In genomic region chr11:61728037-61728436, GRCm38 (mm10) we compare ENCODE assay signal across 13 mouse cellular contexts. TPM values are rescaled to one million over a fixed set of nuclear protein-coding genes. Genes with fewer than 3 reads are reported as not detected.
DNase-seq lines count a peak whose midpoint lies in the region; ATAC-seq and TF ChIP-seq lines count a peak whose summit lies in the region.
"Had no signal": no experiment of that assay in that cellular context is flagged by ENCODE, and none has a peak within 500 bp of the region (broad histone marks: within the 10 kb centered on the region; RNA-seq: fewer than 3 reads in every experiment).

No protein-coding gene starts in this region.

- H3K4me1 ChIP-seq in heart, adult 2 months (ENCODE audit: control insufficient read depth, insufficient read depth, low read length), result peaks cover 4% of the 10 kb centered on the region
- H3K4me1 ChIP-seq in heart, embryonic 11.5 days (ENCODE audit: control insufficient read depth, insufficient read depth, low read length), result no peaks in the 10 kb centered on the region; the same call in 1 of the 2 replicates
- no peaks in the 10 kb centered on the region for H3K4me1 ChIP-seq in heart, postnatal 0 days (ENCODE audit: control insufficient read depth, insufficient read depth)
- peaks cover 9% of the 10 kb centered on the region for H3K4me1 ChIP-seq in liver, embryonic 13.5 days (replicated peaks)
- H3K4me1 ChIP-seq in midbrain, postnatal 0 days (ENCODE audit: insufficient read depth, low read length), result no peaks in the 10 kb centered on the region

- no peak for TF ChIP-seq CTCF in heart, adult 2 months (IDR thresholded peaks at IDR 0.05)
- TF ChIP-seq CTCF in heart, postnatal 0 days (IDR thresholded peaks at IDR 0.05; ENCODE audit: low read depth), result no peak
- no peak for TF ChIP-seq CTCF in midbrain, postnatal 0 days (IDR thresholded peaks at IDR 0.05)

- no peak overlapping the region for H3K4me3 ChIP-seq in heart, adult 2 months
- H3K4me3 ChIP-seq in heart, embryonic 11.5 days (ENCODE audit: low read depth, low read length), result no peak overlapping the region
- H3K4me3 ChIP-seq in heart, postnatal 0 days (ENCODE audit: low read depth, low read length), result no peak overlapping the region
- no peak overlapping the region for H3K4me3 ChIP-seq in liver, embryonic 13.5 days (replicated peaks)
- no peak overlapping the region for H3K4me3 ChIP-seq in midbrain, postnatal 0 days (ENCODE audit: low read depth, low read length)
- H3K4me3 ChIP-seq: erythroblast, embryonic 14.5 days had no signal

- ATAC-seq in heart, embryonic 11.5 days (replicated peaks; ENCODE audit: insufficient number of reproducible peaks, low FRiP score, low TSS enrichment), result no peak
- peak; percentile 36; the same call in 1 of the 2 replicates for ATAC-seq in heart, postnatal 0 days (ENCODE audit: insufficient read depth, low read depth)
- ATAC-seq in liver, embryonic 13.5 days (ENCODE audit: low read depth), result no peak
- ATAC-seq in midbrain, postnatal 0 days (ENCODE audit: low FRiP score), result no peak
- ATAC-seq: Patski had no signal

- H3K27ac ChIP-seq in heart, adult 2 months, result peak overlapping the region; percentile 63
- H3K27ac ChIP-seq in heart, embryonic 11.5 days (ENCODE audit: low read depth, low read length), result no peak overlapping the region
- H3K27ac ChIP-seq in heart, postnatal 0 days (ENCODE audit: low read depth), result peak overlapping the region; percentile 57
- peak overlapping the region; percentile 50; the same call in 1 of the 2 replicates for H3K27ac ChIP-seq in liver, embryonic 13.5 days
- no peak overlapping the region for H3K27ac ChIP-seq in midbrain, postnatal 0 days (ENCODE audit: low read depth, low read length)
- H3K27ac ChIP-seq: liver, embryonic 14.5 days had no signal

- no peaks in the 10 kb centered on the region for H3K36me3 ChIP-seq in heart, adult 2 months (ENCODE audit: control insufficient read depth, insufficient read depth, low read length)
- peaks cover 12% of the 10 kb centered on the region for H3K36me3 ChIP-seq in heart, embryonic 11.5 days (ENCODE audit: control insufficient read depth, insufficient read depth, low read length)
- H3K36me3 ChIP-seq in heart, postnatal 0 days (replicated peaks; ENCODE audit: control insufficient read depth, insufficient read depth, low read length), result peaks cover 42% of the 10 kb centered on the region
- H3K36me3 ChIP-seq in liver, embryonic 13.5 days, result peaks cover 16% of the 10 kb centered on the region; the same call in 1 of the 2 replicates
- H3K36me3 ChIP-seq in midbrain, postnatal 0 days (ENCODE audit: insufficient read depth, low read length), result peaks cover 34% of the 10 kb centered on the region

- 25% methylated on average over 2 of the region's 2 CpGs for WGBS in heart, adult 2 months
- 35% methylated on average over 2 of the region's 2 CpGs for WGBS in heart, embryonic 11.5 days (ENCODE audit: insufficient replicate concordance)
- WGBS in heart, postnatal 0 days, result 32% methylated on average over 2 of the region's 2 CpGs
- WGBS in liver, embryonic 13.5 days (ENCODE audit: insufficient replicate concordance), result 31% methylated on average over 2 of the region's 2 CpGs
- 92% methylated on average over 2 of the region's 2 CpGs for WGBS in midbrain, postnatal 0 days

- H3K4me2 ChIP-seq in heart, embryonic 11.5 days, result no peak overlapping the region
- no peak overlapping the region for H3K4me2 ChIP-seq in heart, postnatal 0 days (ENCODE audit: low read depth, low read length)
- H3K4me2 ChIP-seq in liver, embryonic 13.5 days, result no peak overlapping the region
- no peak overlapping the region for H3K4me2 ChIP-seq in midbrain, postnatal 0 days (ENCODE audit: low read depth, low read length, poor library complexity, severe bottlenecking)

- no peaks in the 10 kb centered on the region for H3K27me3 ChIP-seq in heart, adult 2 months (ENCODE audit: control insufficient read depth, insufficient read depth, low read length)
- no peaks in the 10 kb centered on the region for H3K27me3 ChIP-seq in heart, embryonic 11.5 days (ENCODE audit: control insufficient read depth, insufficient read depth, low read length)
- no peaks in the 10 kb centered on the region for H3K27me3 ChIP-seq in heart, postnatal 0 days (ENCODE audit: control insufficient read depth, insufficient read depth, low read length)
- H3K27me3 ChIP-seq in liver, embryonic 13.5 days, result no peaks in the 10 kb centered on the region
- H3K27me3 ChIP-seq in midbrain, postnatal 0 days (ENCODE audit: insufficient read depth, low read length), result no peaks in the 10 kb centered on the region
- H3K27me3 ChIP-seq: Patski had no signal

- TF ChIP-seq POLR2A in heart, adult 2 months (IDR thresholded peaks at IDR 0.05; ENCODE audit: insufficient read depth, low read depth, low read length), result no peak

- TF ChIP-seq EP300 in heart, adult 2 months (IDR thresholded peaks at IDR 0.05; ENCODE audit: insufficient read depth, low read depth, low read length), result no peak
- no peak for TF ChIP-seq EP300 in heart, postnatal 0 days (IDR thresholded peaks at IDR 0.05; ENCODE audit: low read depth)

- DNase-seq in heart, adult 2 months, result peak in 1 of 2 experiments; percentile 31
- peak; percentile 11 for DNase-seq in CD4-positive helper T cell, adult 2 months (ENCODE audit: low read depth, low spot score)
- no peak for DNase-seq in heart, postnatal 0 days (ENCODE audit: low spot score)
- DNase-seq in liver, embryonic 13.5 days, result no peak
- no peak for DNase-seq in midbrain, postnatal 0 days (ENCODE audit: low spot score)
- no peak for DNase-seq in frontal cortex, postnatal 14 days (ENCODE audit: low spot score in 2 of 2)
- no peak for DNase-seq in ovary, postnatal 10 days (ENCODE audit: low spot score)
- DNase-seq: cerebellum, postnatal 14 days had no signal

- intact Hi-C loops in heart, adult 2 months (cut with DNase I), result no loop called here

- H3K9ac ChIP-seq in heart, adult 2 months (ENCODE audit: low read depth, low read length), result no peak overlapping the region
- H3K9ac ChIP-seq in heart, embryonic 11.5 days (ENCODE audit: low read depth, low read length), result no peak overlapping the region
- H3K9ac ChIP-seq in heart, postnatal 0 days (replicated peaks; ENCODE audit: low read depth, low read length), result no peak overlapping the region
- H3K9ac ChIP-seq in liver, embryonic 13.5 days, result no peak overlapping the region
- H3K9ac ChIP-seq in midbrain, postnatal 0 days (replicated peaks; ENCODE audit: low read length, poor library complexity, severe bottlenecking), result no peak overlapping the region
- H3K9ac ChIP-seq: liver, embryonic 14.5 days had no signal

- no peaks in the 10 kb centered on the region for H3K9me3 ChIP-seq in heart, embryonic 11.5 days (replicated peaks; ENCODE audit: control insufficient read depth, low read length)
- no peaks in the 10 kb centered on the region for H3K9me3 ChIP-seq in heart, postnatal 0 days (replicated peaks; ENCODE audit: control insufficient read depth, low read length)
- no peaks in the 10 kb centered on the region for H3K9me3 ChIP-seq in liver, embryonic 13.5 days (replicated peaks)
- no peaks in the 10 kb centered on the region for H3K9me3 ChIP-seq in midbrain, postnatal 0 days (ENCODE audit: low read length)

- H3K79me2 ChIP-seq in heart, adult 2 months (replicated peaks; ENCODE audit: control insufficient read depth, insufficient read depth, low read length), result no peaks in the 10 kb centered on the region

RNA-seq across cellular contexts. Expression of gene Slc5a10, which starts 7.4 kb away (rescaled TPM):
- total RNA-seq in heart, adult 2 months (2021), result not detected
- 0.09 TPM in 1 of 2 replicates, not detected in the other for polyA plus RNA-seq in heart, adult 2 months (2012; rRNA removed)
- not detected in 2 replicates for polyA plus RNA-seq in heart, embryonic 11.5 days (2014; fragmentation: Nextera tagmentation; extraction: Ambion mirVana)
- not detected in 2 replicates for total RNA-seq in heart, postnatal 0 days (2014; rRNA removed; ENCODE audit: low replicate concordance)
- not detected in 2 replicates for polyA plus RNA-seq in heart, postnatal 0 days (2015; fragmentation: Nextera tagmentation; extraction: Ambion mirVana)
- not detected in 2 replicates for polyA plus RNA-seq in liver, embryonic 13.5 days (2015; fragmentation: Nextera tagmentation; extraction: Ambion mirVana)
- total RNA-seq in midbrain, postnatal 0 days (2014; rRNA removed), result not detected in 2 replicates
- 0.09 and 0.19 TPM in 2 replicates for polyA plus RNA-seq in midbrain, postnatal 0 days (2015; fragmentation: Nextera tagmentation; extraction: Ambion mirVana)
- total RNA-seq: gastrocnemius, adult 8-10 months had no signal
- polyA plus RNA-seq: erythroblast, embryonic 14.5 days; liver, embryonic 14.5 days; Patski had no signal

RNA-seq across cellular contexts. Expression of gene Prpsap2, which starts 33.9 kb away (rescaled TPM):
- 1 to 10 TPM; 6.9 to 7.9 TPM for total RNA-seq in heart, adult 2 months (2021)
- 5.5 and 8.4 TPM in 2 replicates for polyA plus RNA-seq in heart, adult 2 months (2012; rRNA removed)
- polyA plus RNA-seq in heart, embryonic 11.5 days (2014; fragmentation: Nextera tagmentation; extraction: Ambion mirVana), result 13.8 and 16.2 TPM in 2 replicates
- total RNA-seq in heart, postnatal 0 days (2014; rRNA removed; ENCODE audit: low replicate concordance), result 9.8 and 10.4 TPM in 2 replicates
- 9.8 and 11.0 TPM in 2 replicates for polyA plus RNA-seq in heart, postnatal 0 days (2015; fragmentation: Nextera tagmentation; extraction: Ambion mirVana)
- polyA plus RNA-seq in liver, embryonic 13.5 days (2015; fragmentation: Nextera tagmentation; extraction: Ambion mirVana), result 8.6 and 10.3 TPM in 2 replicates
- 46.7 and 48.4 TPM in 2 replicates for total RNA-seq in midbrain, postnatal 0 days (2014; rRNA removed)
- polyA plus RNA-seq in midbrain, postnatal 0 days (2015; fragmentation: Nextera tagmentation; extraction: Ambion mirVana), result 42.1 and 43.5 TPM in 2 replicates

RNA-seq across cellular contexts. Expression of gene Fam83g, which starts 44.1 kb away (rescaled TPM):
- total RNA-seq in heart, adult 2 months (2021), result under 1 TPM; 0.26 to 0.30 TPM
- polyA plus RNA-seq in heart, adult 2 months (2012; rRNA removed), result 0.20 and 0.29 TPM in 2 replicates
- 1.6 and 2.0 TPM in 2 replicates for polyA plus RNA-seq in heart, embryonic 11.5 days (2014; fragmentation: Nextera tagmentation; extraction: Ambion mirVana)
- total RNA-seq in heart, postnatal 0 days (2014; rRNA removed; ENCODE audit: low replicate concordance), result 0.62 and 2.6 TPM in 2 replicates
- 0.15 and 0.18 TPM in 2 replicates for polyA plus RNA-seq in heart, postnatal 0 days (2015; fragmentation: Nextera tagmentation; extraction: Ambion mirVana)
- polyA plus RNA-seq in liver, embryonic 13.5 days (2015; fragmentation: Nextera tagmentation; extraction: Ambion mirVana), result 5.4 and 5.5 TPM in 2 replicates
- 0.60 TPM in 1 of 2 replicates, not detected in the other for total RNA-seq in midbrain, postnatal 0 days (2014; rRNA removed)
- 0.06 and 0.16 TPM in 2 replicates for polyA plus RNA-seq in midbrain, postnatal 0 days (2015; fragmentation: Nextera tagmentation; extraction: Ambion mirVana)
- polyA plus RNA-seq: Patski had no signal

Comparison
In these comparisons a context has a peak if more than half of its experiments do, and no peak if none do; other contexts are left out.
1. H3K27ac ChIP-seq: peak in heart, adult 2 months (single experiment), heart, postnatal 0 days (single experiment) and liver, embryonic 13.5 days (single experiment); none in heart, embryonic 11.5 days (single experiment) and midbrain, postnatal 0 days (single experiment).